Mouse (Mus musculus): Measurements from ENCODE around the gene Bard1. TPM values are rescaled to one million over a fixed set of nuclear protein-coding genes. Genes with fewer than 3 reads are reported as not detected.
A peak's percentile ranks its signal among the peaks of the same experiment; 100 is the strongest.

Bard1 gene
- total and polyA plus RNA-seq, 3 experiments = 8.1 to 10.9 TPM; not detected in 1

DNA sequence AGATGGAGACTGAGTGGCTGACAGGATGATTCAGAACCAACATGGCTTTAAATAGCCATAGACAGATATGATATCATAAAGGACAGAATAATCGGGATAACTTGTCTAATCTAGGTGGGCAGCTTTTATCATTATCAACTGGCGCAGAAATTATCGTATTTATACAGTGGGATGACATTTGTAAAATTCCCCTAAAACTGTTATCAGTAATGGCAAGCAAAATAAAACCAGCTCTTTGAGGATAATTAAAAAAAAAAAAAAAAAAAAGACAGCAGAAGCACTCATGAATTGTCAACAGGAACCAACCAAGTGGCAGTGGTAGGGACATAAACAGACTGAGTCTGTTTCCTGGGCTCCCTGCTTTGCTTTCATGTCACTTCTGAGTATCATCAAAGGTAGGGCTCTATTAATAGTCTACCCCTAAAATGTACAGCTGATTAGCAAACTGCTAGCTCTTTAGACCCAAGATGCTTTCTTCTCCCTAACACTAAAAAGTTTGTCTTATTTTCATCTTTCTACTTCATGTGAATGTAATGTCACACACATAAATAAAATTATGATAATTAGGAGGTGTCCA is 34.1 kb downstream of the Bard1 start:
- Histone ChIP-seq H3K9me3 (replicated peaks; ENCODE audit: insufficient read depth, low read length) (no peaks in the 10 kb centered on the region), H3K27ac (ENCODE audit: control insufficient read depth, low read depth, low read length) (no peak overlapping the region), H3K4me3 (ENCODE audit: control insufficient read depth in 1 of 2, insufficient read depth in 1 of 2, low read depth in 2 of 2, low read length in 2 of 2) (no peak overlapping the region), H3K27me3 (ENCODE audit: control insufficient read depth in 1 of 2, insufficient read depth in 2 of 2, low read length in 2 of 2) (no peaks in the 10 kb centered on the region), H3K36me3 (ENCODE audit: control insufficient read depth in 1 of 2, insufficient read depth in 2 of 2, low read length in 2 of 2) (peaks cover 13 to 29% of the 10 kb centered on the region in 2 experiments), H3K9ac (ENCODE audit: control insufficient read depth, low read depth, low read length, poor library complexity, severe bottlenecking) (no peak overlapping the region), H3K79me2 (ENCODE audit: control insufficient read depth, insufficient read depth, low read length, poor library complexity) (peaks cover 5% of the 10 kb centered on the region; the same call in 1 of the 2 replicates), H3K4me1 (ENCODE audit: control insufficient read depth in 1 of 2, insufficient read depth in 2 of 2, low read length in 2 of 2) (peaks cover 2 to 17% of the 10 kb centered on the region in 2 experiments; a peak in 2 of 4 replicates)
- peak; percentile 40 for DNase-seq (ENCODE audit: low read depth, low spot score)
- TF ChIP-seq TAL1 (IDR thresholded peaks at IDR 0.05; ENCODE audit: low read length) (no peak), GATA1 (IDR thresholded peaks at IDR 0.05; ENCODE audit: low read depth, low read length) (peak; percentile 69), TCF12 (IDR thresholded peaks at IDR 0.05; ENCODE audit: low read depth, low read length) (peak; percentile 70), MAX (IDR thresholded peaks at IDR 0.05; ENCODE audit: low read length) (no peak), ZNF384 (IDR thresholded peaks at IDR 0.05; ENCODE audit: low read depth, low read length) (peak; percentile 87), UBTF (IDR thresholded peaks at IDR 0.05; ENCODE audit: borderline replicate concordance, insufficient read depth, low read depth, low read length) (no peak), EP300 (IDR thresholded peaks at IDR 0.05; ENCODE audit: low read depth in 1 of 2, low read length in 2 of 2) (peak; percentile 25 to 59; a peak in 1 of 4 replicates), ETS1 (IDR thresholded peaks at IDR 0.05; ENCODE audit: low read depth, low read length) (0 out of 2 replicates have a peak, but pooled peaks have one; percentile 51)

DNA sequence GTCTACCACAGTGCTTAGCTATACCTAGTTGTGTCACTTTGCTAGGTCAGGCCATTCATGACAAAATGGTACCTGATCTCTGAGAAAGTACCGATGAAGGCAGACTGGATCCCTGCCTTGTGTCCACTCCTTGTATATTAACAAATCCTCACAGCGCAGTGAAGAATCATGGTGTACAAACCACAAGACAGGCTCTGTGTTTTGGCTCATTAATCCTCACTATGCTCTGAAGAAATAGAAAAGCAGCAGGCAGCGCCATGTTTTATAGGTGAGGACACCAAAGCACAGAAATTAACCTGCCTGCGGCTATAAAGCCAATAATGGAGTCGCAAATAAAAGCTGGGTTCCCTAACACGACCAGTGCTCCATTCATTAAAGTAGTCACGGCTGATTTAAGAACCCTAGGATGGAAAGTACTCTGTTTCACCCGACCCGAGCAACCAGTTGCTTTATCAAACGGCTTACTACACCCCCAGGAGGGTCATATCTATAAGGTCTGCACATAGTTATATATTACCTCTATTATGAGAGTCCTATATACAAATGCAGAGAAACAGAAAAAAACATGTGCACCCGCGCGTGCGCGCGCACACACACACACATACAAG is 39.0 kb downstream of the Bard1 start:
- DNase-seq (ENCODE audit: low read depth, low spot score) = no peak

More for the DNA sequence above, 39.0 kb downstream of the Bard1 start:
- Histone ChIP-seq H3K36me3 (ENCODE audit: control insufficient read depth in 1 of 2, insufficient read depth in 2 of 2, low read length in 2 of 2) (peaks cover 9 to 11% of the 10 kb centered on the region in 2 experiments), H3K4me3 (ENCODE audit: control insufficient read depth in 1 of 2, insufficient read depth in 1 of 2, low read depth in 2 of 2, low read length in 2 of 2) (no peak overlapping the region), H3K27ac (ENCODE audit: control insufficient read depth, low read depth, low read length) (no peak overlapping the region), H3K79me2 (ENCODE audit: control insufficient read depth, insufficient read depth, low read length, poor library complexity) (peaks cover 1% of the 10 kb centered on the region; the same call in 1 of the 2 replicates), H3K4me1 (ENCODE audit: control insufficient read depth in 1 of 2, insufficient read depth in 2 of 2, low read length in 2 of 2) (peaks cover 0 to 8% of the 10 kb centered on the region in 2 experiments; a peak in 2 of 4 replicates), H3K9ac (ENCODE audit: control insufficient read depth, low read depth, low read length, poor library complexity, severe bottlenecking) (no peak overlapping the region), H3K9me3 (replicated peaks; ENCODE audit: insufficient read depth, low read length) (no peaks in the 10 kb centered on the region), H3K27me3 (ENCODE audit: control insufficient read depth in 1 of 2, insufficient read depth in 2 of 2, low read length in 2 of 2) (no peaks in the 10 kb centered on the region)
- no peak for TF ChIP-seq MYB (IDR thresholded peaks at IDR 0.05; ENCODE audit: low read depth, low read length)
- TF ChIP-seq E2F4 (IDR thresholded peaks at IDR 0.05; ENCODE audit: borderline replicate concordance, low read depth, low read length) = no peak
- TF ChIP-seq SMC3 (IDR thresholded peaks at IDR 0.05; ENCODE audit: low read depth, low read length) = no peak
- TF ChIP-seq MYC (IDR thresholded peaks at IDR 0.05; ENCODE audit: low read depth, low read length) = no peak
- TF ChIP-seq MEF2A (IDR thresholded peaks at IDR 0.05; ENCODE audit: extremely low read depth, insufficient replicate concordance, low read depth, low read length, poor library complexity, severe bottlenecking) = no peak
- no peak for TF ChIP-seq NELFE (IDR thresholded peaks at IDR 0.05; ENCODE audit: low read depth, low read length)
- TF ChIP-seq ZC3H11A (IDR thresholded peaks at IDR 0.05; ENCODE audit: low read depth, low read length) = no peak
- TF ChIP-seq JUND (IDR thresholded peaks at IDR 0.05; ENCODE audit: low read depth, low read length) = no peak
- no peak for TF ChIP-seq TBP (IDR thresholded peaks at IDR 0.05; ENCODE audit: low read depth, low read length)
- no peak for TF ChIP-seq RCOR1 (IDR thresholded peaks at IDR 0.05; ENCODE audit: low read depth, low read length)
- TF ChIP-seq ZMIZ1 (IDR thresholded peaks at IDR 0.05; ENCODE audit: low read depth, low read length) = no peak
- TF ChIP-seq MXI1 (IDR thresholded peaks at IDR 0.05; ENCODE audit: low read depth, low read length) = no peak
- TF ChIP-seq ZNF384 (IDR thresholded peaks at IDR 0.05; ENCODE audit: low read depth, low read length) = no peak
- TF ChIP-seq UBTF (IDR thresholded peaks at IDR 0.05; ENCODE audit: borderline replicate concordance, insufficient read depth, low read depth, low read length) = no peak
- TF ChIP-seq ZKSCAN1 (IDR thresholded peaks at IDR 0.05; ENCODE audit: low read depth, low read length) = no peak
- no peak for TF ChIP-seq BHLHE40 (IDR thresholded peaks at IDR 0.05; ENCODE audit: borderline replicate concordance, low read depth, low read length)

All from MEL (cell line).